Mouse (Mus musculus) kidney, postnatal 25 days (tissue): Measurements from ENCODE around the gene Slc5a5.
A peak's percentile ranks its signal among the peaks of the same experiment; 100 is the strongest.

Experiments
- DNase-seq, 2 experiments: peaks; one replicate each; pipeline ENCODE4 v3.0.0; 2021; ENCODE audit warnings: mixed read lengths in 2 of 2

The Slc5a5 gene

DNA sequence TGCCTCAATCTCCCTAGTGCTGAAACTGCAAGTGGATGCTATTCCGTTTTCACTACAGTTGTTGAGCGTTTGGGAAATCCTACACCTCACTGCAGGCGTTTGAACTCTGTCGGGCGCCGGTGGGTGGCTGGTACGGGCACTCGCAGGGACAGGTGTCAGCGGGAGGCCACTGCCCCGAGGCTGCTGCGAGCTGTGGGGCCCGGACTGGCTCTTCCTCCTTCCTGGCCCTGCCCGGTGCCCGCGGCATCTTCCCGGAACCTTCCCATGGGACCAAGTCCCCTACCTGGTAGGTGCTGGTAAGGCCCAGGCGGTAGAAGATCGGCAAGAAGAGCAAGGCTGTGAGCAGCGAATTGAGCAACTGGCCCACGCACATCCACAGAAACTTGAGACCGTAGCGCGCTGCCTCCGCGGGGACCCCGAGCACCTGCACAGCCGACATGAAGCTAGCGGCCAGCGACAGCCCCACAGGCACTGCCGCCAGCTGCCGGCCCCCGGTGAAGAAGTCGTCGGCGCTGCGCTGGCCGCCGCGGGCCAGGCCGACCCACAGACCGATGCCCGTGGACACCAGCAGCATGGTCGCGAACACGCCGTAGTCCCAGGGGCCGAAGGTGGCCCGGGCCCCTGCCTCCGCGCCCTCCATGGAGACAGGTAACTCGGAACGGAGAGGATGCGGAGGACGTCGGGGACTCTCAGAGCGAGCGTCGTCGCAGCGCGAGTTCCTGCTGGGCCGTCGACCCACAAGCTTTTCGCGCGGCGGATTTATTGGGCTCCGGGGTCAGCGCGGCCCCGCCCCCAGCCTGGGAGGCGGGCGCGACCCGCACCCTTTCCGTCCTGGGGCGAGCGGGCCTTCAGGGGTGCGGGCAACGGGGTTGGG is at the start of gene Slc5a5:
Gene Slc5a5 (minus strand): TSS at position 736 of the 874 bp plus-strand sequence.
- DNase-seq: no peak

DNA sequence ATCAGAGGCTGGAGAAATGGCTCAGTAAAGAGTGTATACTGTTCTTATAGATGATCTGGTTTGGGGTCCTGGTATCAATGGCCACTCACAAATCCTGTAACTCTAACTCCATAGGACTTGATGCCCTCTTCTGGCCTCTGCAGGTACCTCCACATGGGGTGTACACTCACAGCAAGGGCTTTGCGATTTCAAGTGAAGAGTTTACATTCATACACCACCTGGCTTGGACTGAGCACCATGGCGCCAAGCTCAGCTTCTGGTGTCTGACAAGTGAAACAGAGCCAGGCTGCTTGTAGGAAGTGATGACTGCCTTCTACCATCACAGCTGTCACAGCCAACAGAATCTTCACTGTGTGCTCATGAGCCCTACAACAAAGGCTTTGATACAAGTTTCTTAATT is 48.9 kb upstream of the Slc5a5 start:
- DNase-seq: peak in 1 of 2 experiments; percentile 18

- DNase-seq: peak in 1 of 2 experiments; percentile 12
These were observed 44.6 kb upstream of the Slc5a5 start for GRCm38 (mm10) chr8:70937200-70937599.

DNA sequence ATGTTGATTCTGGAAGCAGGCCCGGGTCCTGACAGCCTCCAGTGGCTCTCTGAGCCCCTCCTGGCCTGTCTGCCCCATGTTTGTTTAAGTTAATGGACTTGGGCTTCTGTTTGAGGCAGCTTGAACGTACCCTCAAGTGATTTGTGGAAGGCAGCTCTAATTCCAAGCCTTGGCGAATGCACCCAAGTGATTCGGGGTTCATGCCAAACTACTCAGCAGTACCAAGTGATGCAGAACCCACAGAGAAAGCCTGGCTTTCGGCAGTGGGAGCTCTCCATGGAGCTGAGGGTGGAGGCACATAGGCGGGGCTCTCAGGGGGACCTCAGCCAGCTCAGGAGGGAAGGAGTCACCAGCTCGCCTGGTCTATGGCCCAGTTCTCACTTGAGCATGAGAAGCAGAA is 42.2 kb upstream of the Slc5a5 start:
- DNase-seq: peak in 1 of 2 experiments; percentile 24

GRCm38 (mm10) chr8:70933036-70933435 is 40.5 kb upstream of the Slc5a5 start:
- peak in 1 of 2 experiments; percentile 23 for DNase-seq

GRCm38 (mm10) chr8:70931731-70932130 is 39.2 kb upstream of the Slc5a5 start:
- DNase-seq: no peak

- DNase-seq: no peak
These were observed 36.3 kb upstream of the Slc5a5 start for GRCm38 (mm10) chr8:70928778-70929322.

- DNase-seq: no peak
These were observed 35.5 kb upstream of the Slc5a5 start for GRCm38 (mm10) chr8:70928096-70928495.

- no peak for DNase-seq
These were observed 33.8 kb upstream of the Slc5a5 start for GRCm38 (mm10) chr8:70926396-70926795.

- DNase-seq: no peak
These were observed 33.2 kb upstream of the Slc5a5 start for GRCm38 (mm10) chr8:70925754-70926153.

- no peak for DNase-seq
These were observed 31.6 kb upstream of the Slc5a5 start for GRCm38 (mm10) chr8:70924151-70924550.

GRCm38 (mm10) chr8:70920049-70920922 is 27.7 kb upstream of the Slc5a5 start:
- peak in 1 of 2 experiments; percentile 25 for DNase-seq

DNA sequence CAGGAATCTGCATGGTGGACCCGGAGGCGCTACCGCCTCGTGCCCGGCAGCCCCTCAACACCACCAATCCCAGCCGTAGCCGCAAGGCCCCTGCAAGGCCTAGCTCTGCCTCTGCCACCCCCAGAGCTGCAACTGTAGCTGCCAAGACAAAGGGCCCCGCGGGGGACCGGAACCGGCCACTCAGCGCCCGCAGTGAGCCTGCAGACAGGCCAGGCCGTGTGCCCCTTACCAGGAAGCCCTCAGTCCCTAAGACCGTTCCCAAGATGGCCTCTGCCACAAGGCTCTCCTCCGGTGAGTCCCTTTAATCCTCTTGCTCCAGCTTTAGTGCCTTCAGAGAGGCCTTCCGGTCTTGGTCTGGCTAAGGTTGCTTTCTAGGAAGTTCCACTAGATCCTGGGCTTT is 22.1 kb upstream of the Slc5a5 start:
- no peak for DNase-seq

DNA sequence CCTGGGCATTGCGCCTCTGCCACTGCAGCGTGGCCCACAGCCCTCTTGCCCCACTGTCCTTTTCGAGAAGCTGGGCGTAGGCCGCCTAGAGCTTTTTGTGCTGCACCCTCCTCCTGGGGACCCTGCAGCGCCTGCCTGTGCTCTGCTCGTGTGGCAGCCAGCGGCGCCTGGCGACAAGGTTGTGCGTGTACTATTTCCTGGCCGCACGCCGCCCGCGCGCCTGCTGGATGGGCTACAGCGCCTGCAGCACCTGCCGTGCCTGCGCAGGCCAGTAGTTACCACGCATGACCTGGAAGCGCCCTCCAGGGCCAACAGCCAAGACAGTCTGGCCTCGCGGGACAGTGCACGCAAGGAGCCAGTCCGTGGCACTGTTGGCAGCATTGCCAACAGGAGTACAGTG is 21.0 kb upstream of the Slc5a5 start:
- DNase-seq: peak in 1 of 2 experiments; percentile 34

DNA sequence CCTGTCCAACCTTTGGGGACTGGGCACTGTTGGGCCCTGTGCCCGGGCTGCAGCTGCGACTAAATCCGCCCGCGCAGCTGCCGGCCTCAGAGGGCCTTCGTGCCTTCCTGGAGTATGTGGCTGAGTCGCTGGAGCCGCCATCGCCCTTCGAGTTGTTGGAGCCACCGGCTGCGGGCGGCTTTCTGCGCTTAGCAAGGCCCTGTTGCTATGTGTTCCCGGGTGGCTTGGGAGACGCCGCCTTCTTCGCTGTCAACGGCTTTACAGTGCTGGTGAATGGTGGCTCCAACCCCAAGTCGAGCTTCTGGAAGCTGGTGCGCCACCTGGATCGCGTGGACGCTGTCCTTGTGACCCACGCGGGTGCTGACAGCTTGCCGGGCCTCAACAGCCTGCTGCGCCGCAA is 20.4 kb upstream of the Slc5a5 start:
- peak in 1 of 2 experiments; percentile 31 for DNase-seq

DNA sequence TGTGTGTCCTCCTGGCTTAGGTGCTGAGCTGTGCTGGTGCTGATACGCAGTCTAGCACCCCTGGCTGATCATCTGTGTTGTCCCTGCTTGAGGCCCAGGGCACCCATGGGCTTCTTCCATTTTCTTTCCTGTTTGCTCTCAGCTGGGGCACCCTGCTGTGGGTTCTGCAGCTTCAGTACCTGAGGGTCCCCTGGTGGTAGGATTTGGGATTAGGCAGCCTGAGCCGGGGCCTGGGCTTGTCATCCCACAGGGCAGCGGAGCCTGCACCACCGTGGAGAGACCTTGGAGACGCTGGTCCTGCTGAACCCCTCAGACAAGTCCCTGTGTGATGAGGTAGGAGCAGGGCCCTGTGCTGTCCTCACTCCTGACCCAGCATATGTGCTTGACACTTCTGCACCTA is 19.0 kb upstream of the Slc5a5 start:
- DNase-seq: peak; percentile 23 to 32

DNA sequence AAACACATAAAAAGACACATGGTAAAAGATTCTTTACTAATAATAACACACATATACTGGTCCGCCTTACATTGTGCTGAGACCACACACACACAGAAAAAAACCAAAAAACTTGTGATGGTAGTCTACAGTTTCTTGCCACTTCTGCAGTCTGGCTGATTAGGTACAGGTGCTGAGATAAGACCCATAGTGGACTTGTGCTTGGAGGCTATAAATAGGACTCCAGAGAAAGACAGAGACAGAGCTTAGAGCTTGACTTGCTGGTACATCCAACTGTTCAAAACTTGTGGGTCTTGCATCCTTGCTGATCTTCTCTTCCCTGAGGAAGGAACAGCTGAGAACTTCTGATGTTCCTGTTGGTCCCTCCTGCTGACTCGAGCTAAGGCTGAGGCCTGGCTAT is 15.0 kb upstream of the Slc5a5 start:
- DNase-seq: no peak

DNA sequence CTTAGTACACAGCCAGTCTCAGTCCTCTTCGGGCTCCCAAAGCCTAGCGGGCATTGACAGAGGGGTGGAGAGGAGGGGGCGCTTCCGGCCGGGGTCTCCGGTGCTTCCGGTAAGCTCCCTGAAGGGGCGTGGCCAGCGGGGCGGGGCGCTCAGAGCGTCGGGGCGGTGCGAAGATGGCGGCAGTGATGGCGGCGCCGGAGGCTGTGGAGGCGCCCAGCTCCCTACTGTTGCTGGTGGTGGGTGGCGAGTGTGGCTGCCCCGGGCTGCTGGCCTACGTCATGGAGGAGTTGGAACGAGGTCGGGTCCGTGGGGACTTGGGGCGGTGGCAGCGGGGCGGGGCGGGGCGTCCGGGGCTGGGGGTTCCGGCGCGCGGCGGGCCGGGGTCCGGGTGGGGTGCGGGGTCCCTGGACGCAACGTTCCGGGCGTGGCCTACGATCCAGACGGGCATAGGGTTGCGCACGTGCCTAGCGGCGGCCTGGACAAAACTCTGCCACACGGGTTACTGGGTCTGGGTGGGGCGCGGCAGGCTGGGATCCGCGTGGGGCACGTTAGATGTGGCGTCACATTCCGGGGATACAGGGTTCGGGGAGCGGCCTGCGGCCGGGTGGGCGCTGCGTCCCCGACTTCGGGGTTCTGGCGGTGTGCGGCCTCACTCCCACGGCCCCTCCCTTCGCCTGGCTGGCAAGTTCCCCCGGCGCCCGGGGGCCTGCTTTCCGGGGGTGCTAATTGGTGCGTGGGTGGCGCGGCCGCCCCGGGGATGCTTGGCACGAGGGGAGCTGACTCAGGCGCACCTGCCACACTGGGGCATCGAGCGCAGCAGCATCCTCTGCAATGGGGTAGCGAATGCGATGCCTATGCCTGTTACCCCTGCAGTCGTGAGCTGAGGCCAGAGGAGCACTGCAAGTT is 13.5 kb upstream of the Slc5a5 start, which contains the start of gene Map1s:
Gene Map1s (plus strand): TSS at position 102 of the 906 bp plus-strand sequence.
- DNase-seq: peak; percentile 78 to 83

DNA sequence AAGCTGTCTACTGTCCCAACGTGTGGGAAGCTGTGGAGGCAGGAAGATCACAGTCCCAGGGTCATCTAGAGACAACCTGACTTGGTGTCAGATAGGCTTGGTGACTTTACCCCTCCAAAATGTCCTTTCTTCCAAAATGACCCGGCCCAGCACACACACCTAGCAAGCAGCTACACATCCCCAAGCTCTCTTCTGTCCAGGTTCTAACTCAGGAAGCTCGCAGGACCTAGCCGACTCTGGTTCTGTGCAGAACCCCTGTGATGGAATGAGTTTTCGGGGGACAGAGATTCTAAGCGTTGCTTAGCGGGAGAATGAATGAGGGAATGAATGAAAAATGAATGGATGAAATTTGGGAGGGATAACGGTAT is 12.9 kb upstream of the Slc5a5 start:
- DNase-seq: no peak

GRCm38 (mm10) chr8:70904532-70904931 is 12.0 kb upstream of the Slc5a5 start:
- peak; percentile 55 to 70 for DNase-seq

GRCm38 (mm10) chr8:70903582-70903981 is 11.0 kb upstream of the Slc5a5 start:
- DNase-seq: no peak

GRCm38 (mm10) chr8:70903112-70903511 is 10.6 kb upstream of the Slc5a5 start:
- peak in 1 of 2 experiments; percentile 21 for DNase-seq
